8 mouse cellular contexts compared by ENCODE assay signal in the genomic region with DNA sequence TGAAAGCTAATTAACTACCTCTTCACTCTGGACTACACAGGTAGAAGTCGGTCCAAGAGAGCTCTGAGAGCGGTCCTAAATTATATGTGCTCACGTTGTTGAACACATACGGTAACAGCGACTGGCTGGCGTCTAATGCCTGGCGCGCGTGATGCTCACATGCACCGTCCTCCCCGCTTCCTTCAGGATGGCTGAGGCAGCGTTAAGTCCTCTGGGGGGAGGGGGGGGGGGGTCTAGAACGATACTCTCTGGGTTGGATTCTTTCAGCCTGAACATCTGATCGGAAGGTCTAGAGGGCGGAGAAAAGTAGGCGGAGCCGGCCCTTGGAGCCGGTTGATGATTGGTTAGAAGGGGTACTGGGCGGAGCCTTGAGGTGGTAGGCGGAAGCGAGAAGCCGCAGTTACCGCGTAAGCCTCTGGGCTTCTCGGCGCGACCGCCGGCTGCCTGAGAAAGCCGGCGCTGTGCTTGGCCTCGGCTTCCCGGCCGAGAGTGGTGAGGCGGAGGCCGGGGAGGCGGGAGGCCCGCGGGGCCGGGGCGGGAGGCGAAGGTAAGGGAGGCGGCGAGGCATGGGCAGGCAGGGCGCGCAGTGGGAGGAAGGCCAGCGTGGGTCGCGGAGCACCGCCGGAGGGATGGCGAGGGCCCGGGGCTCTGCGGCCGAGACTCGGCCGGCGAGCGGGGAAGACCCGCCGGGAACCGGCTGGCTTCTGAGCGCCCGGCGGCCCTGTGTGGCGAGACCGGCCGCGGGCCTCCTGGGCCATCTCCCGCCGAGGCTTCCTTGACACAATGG. TPM values are rescaled to one million over a fixed set of nuclear protein-coding genes. Genes with fewer than 3 reads are reported as not detected.
A peak's percentile ranks its signal among the peaks of the same experiment; 100 is the strongest.
DNase-seq lines count a peak whose midpoint lies in the region; ATAC-seq and TF ChIP-seq lines count a peak whose summit lies in the region.

A gene (minus strand): TSS at position 214 of the 787 bp plus-strand sequence.
A gene (plus strand): TSS at position 397 of the 787 bp plus-strand sequence.

- peak within 1 kb of the TSS; percentile 72 for H3K4me2 ChIP-seq in embryonic facial prominence, embryonic 13.5 days
- peak within 1 kb of the TSS; percentile 56 for H3K4me2 ChIP-seq in limb, embryonic 14.5 days (replicated peaks; ENCODE audit: low read depth, low read length, severe bottlenecking)
- peak within 1 kb of the TSS; percentile 85 for H3K4me2 ChIP-seq in midbrain, postnatal 0 days (ENCODE audit: low read depth, low read length, poor library complexity, severe bottlenecking)

- H3K4me3 ChIP-seq in embryonic facial prominence, embryonic 13.5 days = peak within 1 kb of the TSS; percentile 90
- H3K4me3 ChIP-seq in limb, embryonic 14.5 days (replicated peaks; ENCODE audit: low read length) = peak within 1 kb of the TSS; percentile 77
- peak within 1 kb of the TSS; percentile 98 for H3K4me3 ChIP-seq in midbrain, postnatal 0 days (ENCODE audit: low read depth, low read length)

- H3K4me1 ChIP-seq in embryonic facial prominence, embryonic 13.5 days = 0 out of 2 replicates have a peak, but pooled peaks cover 11% of the 10 kb centered on the region
- H3K4me1 ChIP-seq in limb, embryonic 14.5 days (ENCODE audit: control insufficient read depth, insufficient read depth, low read length) = peaks cover 7% of the 10 kb centered on the region
- H3K4me1 ChIP-seq in midbrain, postnatal 0 days (ENCODE audit: insufficient read depth, low read length) = 0 out of 2 replicates have a peak, but pooled peaks cover 2% of the 10 kb centered on the region

- DNase-seq in 3134 (ENCODE audit: extremely low read depth, insufficient read length, low spot score) = peak; percentile 94
- peak; percentile 94 to 95 for DNase-seq in adrenal gland, postnatal 36 days
- peak; percentile 95 for DNase-seq in heart, adult 8-10 months (ENCODE audit: low spot score)
- DNase-seq in kidney, adult 9 months = peak; percentile 99
- peak; percentile 99 for DNase-seq in limb, embryonic 14.5 days (ENCODE audit: low spot score)
- DNase-seq in midbrain, postnatal 0 days (ENCODE audit: low spot score) = peak; percentile 99
- DNase-seq in spleen, postnatal 14 days (ENCODE audit: low spot score in 2 of 2) = peak; percentile 96 to 97

- under 1% methylated on average over 69 of the region's 71 CpGs for WGBS in embryonic facial prominence, embryonic 13.5 days
- WGBS in limb, embryonic 14.5 days = under 1% methylated on average over 62 of the region's 71 CpGs
- WGBS in midbrain, postnatal 0 days = under 1% methylated on average over 69 of the region's 71 CpGs

- TF ChIP-seq CTCF in midbrain, postnatal 0 days (IDR thresholded peaks at IDR 0.05) = no peak

- peak within 1 kb of the TSS; percentile 84 for H3K27ac ChIP-seq in embryonic facial prominence, embryonic 13.5 days
- H3K27ac ChIP-seq in limb, embryonic 14.5 days (replicated peaks; ENCODE audit: low read depth, low read length) = peak within 1 kb of the TSS; percentile 74
- peak within 1 kb of the TSS; percentile 89 for H3K27ac ChIP-seq in midbrain, postnatal 0 days (ENCODE audit: low read depth, low read length)

- no peaks in the 10 kb centered on the region for H3K9me3 ChIP-seq in embryonic facial prominence, embryonic 13.5 days
- H3K9me3 ChIP-seq in limb, embryonic 14.5 days (ENCODE audit: control insufficient read depth, low read length) = no peaks in the 10 kb centered on the region
- no peaks in the 10 kb centered on the region for H3K9me3 ChIP-seq in midbrain, postnatal 0 days (ENCODE audit: low read length)

- TF ChIP-seq POLR2A in limb, embryonic 14.5 days (IDR thresholded peaks at IDR 0.05; ENCODE audit: borderline replicate concordance, extremely low read depth, insufficient read depth, insufficient read length) = peak; percentile 97

- peak within 1 kb of the TSS; percentile 93 for H3K9ac ChIP-seq in embryonic facial prominence, embryonic 13.5 days
- H3K9ac ChIP-seq in limb, embryonic 14.5 days (ENCODE audit: low read depth, low read length, severe bottlenecking) = peak within 1 kb of the TSS; percentile 83
- H3K9ac ChIP-seq in midbrain, postnatal 0 days (replicated peaks; ENCODE audit: low read length, poor library complexity, severe bottlenecking) = peak within 1 kb of the TSS; percentile 84

- peak; percentile 99 for ATAC-seq in embryonic facial prominence, embryonic 13.5 days (ENCODE audit: insufficient number of reproducible peaks, insufficient read depth, low FRiP score, low TSS enrichment, low read depth)
- peak; percentile 100 for ATAC-seq in limb, embryonic 14.5 days (ENCODE audit: low FRiP score, low read depth)
- peak; percentile 100 for ATAC-seq in midbrain, postnatal 0 days (ENCODE audit: low FRiP score)

- no peaks in the 10 kb centered on the region for H3K27me3 ChIP-seq in embryonic facial prominence, embryonic 13.5 days
- no peaks in the 10 kb centered on the region for H3K27me3 ChIP-seq in limb, embryonic 14.5 days (ENCODE audit: control insufficient read depth, insufficient read depth, low read length)
- H3K27me3 ChIP-seq in midbrain, postnatal 0 days (ENCODE audit: insufficient read depth, low read length) = no peaks in the 10 kb centered on the region

- no peaks in the 10 kb centered on the region for H3K36me3 ChIP-seq in embryonic facial prominence, embryonic 13.5 days
- peaks cover 2% of the 10 kb centered on the region; the same call in 1 of the 2 replicates for H3K36me3 ChIP-seq in limb, embryonic 14.5 days (ENCODE audit: control insufficient read depth, insufficient read depth, low read length)
- H3K36me3 ChIP-seq in midbrain, postnatal 0 days (ENCODE audit: insufficient read depth, low read length) = no peaks in the 10 kb centered on the region

RNA-seq across cellular contexts. Expression of the first gene that starts in this region (rescaled TPM):
- 100 to 1,000 TPM; 322 to 834 TPM for total RNA-seq in adrenal gland, postnatal 36 days (2021)
- polyA plus RNA-seq in embryonic facial prominence, embryonic 13.5 days (2015; fragmentation: Nextera tagmentation; extraction: Ambion mirVana) = 148 and 152 TPM in 2 replicates
- 100 to 1,000 TPM in 1 of 4 experiments, 10 to 100 TPM in 3; 65.2 to 106 (median 92.3) TPM for total RNA-seq in heart, adult 8-10 months (2022)
- 54.0 and 62.2 TPM in 2 replicates for polyA plus RNA-seq in limb, embryonic 14.5 days (2012; rRNA removed)
- 128 and 137 TPM in 2 replicates for polyA plus RNA-seq in limb, embryonic 14.5 days (2014; fragmentation: Nextera tagmentation; extraction: Ambion mirVana)
- total RNA-seq in midbrain, postnatal 0 days (2014; rRNA removed) = 240 and 332 TPM in 2 replicates
- polyA plus RNA-seq in midbrain, postnatal 0 days (2015; fragmentation: Nextera tagmentation; extraction: Ambion mirVana) = 408 and 416 TPM in 2 replicates

RNA-seq across cellular contexts. Expression of the second gene that starts in this region (rescaled TPM):
- 10 to 100 TPM; 36.8 to 37.0 TPM for total RNA-seq in adrenal gland, postnatal 36 days (2021)
- 11.2 and 12.0 TPM in 2 replicates for polyA plus RNA-seq in embryonic facial prominence, embryonic 13.5 days (2015; fragmentation: Nextera tagmentation; extraction: Ambion mirVana)
- 10 to 100 TPM in 1 of 4 experiments, 1 to 10 TPM in 3; 9.8 to 11.8 (median 9.9) TPM for total RNA-seq in heart, adult 8-10 months (2022)
- polyA plus RNA-seq in limb, embryonic 14.5 days (2012; rRNA removed) = 8.1 and 9.1 TPM in 2 replicates
- polyA plus RNA-seq in limb, embryonic 14.5 days (2014; fragmentation: Nextera tagmentation; extraction: Ambion mirVana) = 15.8 and 17.1 TPM in 2 replicates
- total RNA-seq in midbrain, postnatal 0 days (2014; rRNA removed) = 30.1 and 39.6 TPM in 2 replicates
- polyA plus RNA-seq in midbrain, postnatal 0 days (2015; fragmentation: Nextera tagmentation; extraction: Ambion mirVana) = 7.7 and 10.4 TPM in 2 replicates

Comparison
In these comparisons a context has a peak if more than half of its experiments do, and no peak if none do; other contexts are left out.
1. Peak in every context shown above with its lines: DNase-seq, ATAC-seq, H3K4me3 ChIP-seq and H3K27ac ChIP-seq.